Mouse (Mus musculus) small intestine, adult 2 months (tissue): ENCODE measurements around the gene Cuta. TPM values are rescaled to one million over a fixed set of nuclear protein-coding genes. Genes with fewer than 3 reads are reported as not detected.

Source experiments
- H3K27ac ChIP-seq: fragments of 200-500 bp; 2 replicates; pipeline ENCODE4 v1.5.1; 2012; ENCODE audit warnings: low read depth, low read length, control low read depth, inconsistent platforms; ENCODE audit not compliant: insufficient read depth
- H3K27me3 ChIP-seq: fragments of 200-500 bp; 2 replicates; pipeline ENCODE4 v1.6.1; 2012; ENCODE audit warnings: mild to moderate bottlenecking, moderate library complexity, low read length, inconsistent platforms; ENCODE audit not compliant: control insufficient read depth, insufficient read depth
- H3K36me3 ChIP-seq: fragments of 200-500 bp; 2 replicates; pipeline ENCODE4 v1.6.1; 2012; ENCODE audit warnings: mild to moderate bottlenecking, low read length, control low read depth, inconsistent platforms; ENCODE audit not compliant: control insufficient read depth, insufficient read depth
- H3K4me1 ChIP-seq: fragments of 200-500 bp; 2 replicates; pipeline ENCODE4 v1.6.1; 2012; ENCODE audit warnings: low read length, inconsistent platforms, mixed read lengths; ENCODE audit not compliant: control insufficient read depth, insufficient read depth, insufficient read length
- H3K4me3 ChIP-seq: fragments of 200-500 bp; 2 replicates; pipeline ENCODE4 v1.5.1; 2012; ENCODE audit warnings: low read depth, mild to moderate bottlenecking, control low read depth, inconsistent platforms, low read length, moderate library complexity
- CTCF ChIP-seq: fragments of 200-500 bp; IDR thresholded peaks from 2 replicates; pipeline ENCODE4 v1.5.1; 2012; ENCODE audit warnings: low read depth, mild to moderate bottlenecking, control low read depth, inconsistent platforms, low read length, moderate library complexity, mixed read lengths; ENCODE audit not compliant: insufficient replicate concordance, insufficient read length; ENCODE audit errors: extremely low read depth
- POLR2A ChIP-seq: fragments of 200-500 bp; IDR thresholded peaks from 2 replicates; pipeline ENCODE4 v1.6.1; 2012; ENCODE audit warnings: low read depth, mild to moderate bottlenecking, control low read depth, inconsistent platforms, low read length, moderate library complexity
- WGBS: fragments of 180-500 bp; shearing (Covaris S2); methylation state at CpG from one replicate; pipeline ENCODE4 v1.1.7; 2018; 5-methylcytosine and 5-hydroxymethylcytosine counted together
- polyA plus RNA-seq: library from polyadenylated mRNA; depleted of rRNA; stranded (reverse); fragments of >200 nt; gene quantifications from 2 replicates; pipeline ENCODE4 v1.2.3, GENCODE M21; 2012; rRNA removed

Cuta gene
- polyA plus RNA-seq, 1 experiment, result 151 TPM

DNA sequence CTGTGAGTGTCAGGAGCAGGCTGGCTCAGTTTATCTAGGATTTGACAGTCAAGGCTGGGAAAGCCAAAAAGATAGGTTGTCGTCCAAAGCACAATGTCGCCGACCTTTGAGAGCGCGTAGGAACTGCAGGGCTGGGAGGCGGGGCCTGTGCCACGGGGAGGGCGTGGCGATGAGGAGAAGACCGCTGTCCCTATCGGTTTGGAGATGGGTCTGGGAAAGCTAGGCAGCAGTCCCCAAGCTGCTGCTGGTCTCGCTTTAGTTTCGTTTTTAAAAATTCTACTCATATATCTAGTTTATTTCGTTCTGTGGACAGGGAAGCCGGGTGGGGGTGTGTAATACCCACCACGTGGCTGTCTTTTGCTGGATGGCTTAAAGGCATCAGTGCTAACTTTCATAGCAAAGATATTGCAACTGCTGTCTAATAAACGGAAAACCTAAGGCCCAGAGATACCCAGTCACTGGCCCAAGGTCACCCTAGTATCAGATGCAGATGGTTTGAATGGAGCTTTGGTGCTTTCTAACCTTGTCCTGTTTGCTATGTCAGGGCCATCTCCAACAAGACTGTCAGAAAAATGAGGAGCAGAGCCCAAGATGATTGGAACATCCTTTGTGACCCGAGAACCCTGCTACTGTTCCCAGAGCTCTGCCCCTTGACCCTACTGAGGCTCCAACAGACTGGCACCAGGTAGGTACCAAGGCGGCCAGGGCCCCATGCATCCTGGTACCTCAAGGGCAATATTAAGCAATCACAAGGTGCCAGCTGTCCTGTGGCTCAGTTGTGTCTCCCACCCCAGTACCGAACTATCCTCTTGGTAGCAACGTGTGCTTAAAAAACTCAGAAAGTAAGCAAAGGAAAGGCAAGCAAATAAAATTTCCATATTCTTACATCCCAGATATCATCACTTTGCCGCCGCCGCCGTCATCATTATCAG, 54.1 kb downstream of the Cuta start:
- Histone ChIP-seq H3K27me3 (no peaks in the 10 kb centered on the region), H3K4me3 (peak overlapping the region; percentile 49), H3K27ac (no peak overlapping the region), H3K4me1 (peaks cover 8% of the 10 kb centered on the region; the same call in 1 of the 2 replicates), H3K36me3 (no peaks in the 10 kb centered on the region)
- 3% methylated on average over 25 of the region's 25 CpGs for WGBS
- no peak; the same call in 1 of the 2 replicates for TF ChIP-seq POLR2A
- TF ChIP-seq CTCF, result peak; percentile 47; the same call in 1 of the 2 replicates

Other genes with a start within 250 kb of the Cuta start
- gene Crebrf, start 223.9 kb downstream of the Cuta start, polyA plus RNA-seq, result 0.58 and 2.8 TPM in 2 replicates
- 9.7 and 14.4 TPM in 2 replicates for gene Bnip1, start 158.5 kb downstream of the Cuta start, polyA plus RNA-seq
- gene Nkx2-5, start 94.6 kb downstream of the Cuta start, polyA plus RNA-seq, result 0.11 and 3.5 TPM in 2 replicates
- 2.5 and 3.7 TPM in 2 replicates for gene Kifc5b, start 22.5 kb downstream of the Cuta start, polyA plus RNA-seq
- 35.6 and 67.1 TPM in 2 replicates for gene Phf1, start 6.5 kb downstream of the Cuta start, polyA plus RNA-seq
- gene Syngap1, start 1.7 kb upstream of the Cuta start, polyA plus RNA-seq, result 5.8 and 8.6 TPM in 2 replicates
- gene Zbtb9, start 33.6 kb upstream of the Cuta start, polyA plus RNA-seq, result 4.7 and 9.1 TPM in 2 replicates
- 113 and 265 TPM in 2 replicates for gene Bak1, start 89.4 kb upstream of the Cuta start, polyA plus RNA-seq
- gene Itpr3, start 117.7 kb upstream of the Cuta start, polyA plus RNA-seq, result 46.1 and 66.7 TPM in 2 replicates
- gene Uqcc2, start 194.3 kb upstream of the Cuta start, polyA plus RNA-seq, result 103 and 126 TPM in 2 replicates
- 0.08 TPM in 1 of 2 replicates, not detected in the other for gene Ip6k3, start 228.2 kb upstream of the Cuta start, polyA plus RNA-seq